Mouse (Mus musculus) ES-E14 (cell line): Measurements from ENCODE around the gene Kcnq5.

Experiments used
- CHD2 ChIP-seq: IDR thresholded peaks from 2 replicates; pipeline ENCODE4 v1.6.1; 2014; ENCODE audit warnings: mild to moderate bottlenecking, low read depth, low read length, inconsistent platforms
- HCFC1 ChIP-seq: IDR thresholded peaks from 2 replicates; pipeline ENCODE4 v1.6.1; 2012; ENCODE audit warnings: low read length, inconsistent platforms, borderline replicate concordance; ENCODE audit not compliant: insufficient read depth
- MAFK ChIP-seq: IDR thresholded peaks from 2 replicates; pipeline ENCODE4 v1.6.1; 2014; ENCODE audit warnings: mild to moderate bottlenecking, low read depth, low read length, inconsistent platforms; ENCODE audit not compliant: insufficient read depth

GRCm38 (mm10) chr1:21838534-21838933 lies 123.2 kb downstream of the Kcnq5 start:
- no peak for TF ChIP-seq MAFK
- no peak for TF ChIP-seq HCFC1
- TF ChIP-seq CHD2 = no peak
